Mouse (Mus musculus) stomach, embryonic 14.5 days (tissue): Measurements from ENCODE around the gene Slc35b4. TPM values are rescaled to one million over a fixed set of nuclear protein-coding genes. Genes with fewer than 3 reads are reported as not detected.
A peak's percentile ranks its signal among the peaks of the same experiment; 100 is the strongest.

Experiments
- ATAC-seq: fragments of 200-750 bp; cut with Nextera tagmentation; 2 replicates; pipeline ENCODE4 v1.8.0; 2017; ENCODE audit warnings: low read depth, moderate TSS enrichment; ENCODE audit not compliant: insufficient number of reproducible peaks, insufficient read depth, low FRiP score
- H3K27ac ChIP-seq: fragments of 300-500 bp; sonication (generic); 2 replicates; pipeline ENCODE4 v1.5.1; 2014; ENCODE audit warnings: mild to moderate bottlenecking, low read length, moderate library complexity, mixed read lengths
- H3K27me3 ChIP-seq: fragments of 300-500 bp; sonication (generic); 2 replicates; pipeline ENCODE4 v1.6.1; 2014; ENCODE audit warnings: low read length, control low read depth, mixed read lengths; ENCODE audit not compliant: control insufficient read depth, insufficient read depth
- H3K36me3 ChIP-seq: fragments of 300-500 bp; sonication (generic); 2 replicates; pipeline ENCODE4 v1.6.1; 2014; ENCODE audit warnings: mild to moderate bottlenecking, control low read depth, low read length, moderate library complexity, mixed read lengths; ENCODE audit not compliant: control insufficient read depth, insufficient read depth
- H3K4me1 ChIP-seq: fragments of 300-500 bp; sonication (generic); 2 replicates; pipeline ENCODE4 v1.6.1; 2014; ENCODE audit warnings: low read length, control low read depth, mixed read lengths; ENCODE audit not compliant: control insufficient read depth, insufficient read depth
- H3K4me2 ChIP-seq: fragments of 300-500 bp; sonication (generic); replicated peaks from 2 replicates; pipeline ENCODE4 v1.6.1; 2014; ENCODE audit warnings: low read depth, low read length, control low read depth
- H3K4me3 ChIP-seq: fragments of 300-500 bp; sonication (generic); 2 replicates; pipeline ENCODE4 v1.5.1; 2014; ENCODE audit warnings: low read depth, low read length, control low read depth
- H3K9ac ChIP-seq: fragments of 300-500 bp; sonication (generic); replicated peaks from 2 replicates; pipeline ENCODE4 v1.6.1; 2014; ENCODE audit warnings: low read depth, mild to moderate bottlenecking, control low read depth, low read length, moderate library complexity, mixed read lengths
- H3K9me3 ChIP-seq: fragments of 300-500 bp; sonication (generic); 2 replicates; pipeline ENCODE4 v1.6.1; 2016; ENCODE audit warnings: low read depth, low read length, control low read depth; ENCODE audit not compliant: control insufficient read depth
- WGBS: fragments of 180-500 bp; shearing (Covaris S2); extraction: QIAGEN DNeasy Blood & Tissue Kit; methylation state at CpG from one replicate; pipeline ENCODE4 v1.1.7; 2014; 5-methylcytosine and 5-hydroxymethylcytosine counted together
- polyA plus RNA-seq: library from polyadenylated mRNA; unstranded; fragments of >200 nt; fragmentation: Nextera tagmentation; extraction: Ambion mirVana; gene quantifications from 2 replicates; pipeline ENCODE4 v1.2.1, GENCODE M21; 2014

Slc35b4 gene
- polyA plus RNA-seq, 1 experiment from 2014 or later = 46.1 TPM

GRCm38 (mm10) chr6:34153069-34154052 lies 23.6 kb downstream of the Slc35b4 start:
- peak overlapping the region; percentile 74 for H3K27ac ChIP-seq
- H3K36me3 ChIP-seq = peaks cover 17% of the 10 kb centered on the region
- H3K9ac ChIP-seq = no peak overlapping the region
- 0 out of 2 replicates have a peak overlapping the region, but pooled peaks have one; percentile 13 for H3K4me2 ChIP-seq
- peak; percentile 56; the same call in 1 of the 2 replicates for ATAC-seq
- WGBS = 28% methylated on average over 18 of the region's 18 CpGs
- H3K27me3 ChIP-seq = no peaks in the 10 kb centered on the region
- no peak overlapping the region for H3K4me3 ChIP-seq
- no peaks in the 10 kb centered on the region for H3K9me3 ChIP-seq
- peaks cover 38% of the 10 kb centered on the region for H3K4me1 ChIP-seq

- no peak overlapping the region for H3K4me3 ChIP-seq
- WGBS = 81% methylated on average over 1 of the region's 1 CpGs
- no peaks in the 10 kb centered on the region for H3K9me3 ChIP-seq
- peaks cover 20% of the 10 kb centered on the region for H3K4me1 ChIP-seq
- no peaks in the 10 kb centered on the region for H3K27me3 ChIP-seq
- ATAC-seq = no peak
- H3K36me3 ChIP-seq = no peaks in the 10 kb centered on the region
- no peak overlapping the region for H3K27ac ChIP-seq
- H3K9ac ChIP-seq = no peak overlapping the region
- H3K4me2 ChIP-seq = no peak overlapping the region
Observed at GRCm38 (mm10) chr6:34149821-34150220, 27.1 kb downstream of the Slc35b4 start.

- no peak overlapping the region for H3K4me2 ChIP-seq
- H3K9ac ChIP-seq = no peak overlapping the region
- H3K9me3 ChIP-seq = no peaks in the 10 kb centered on the region
- peaks cover 14% of the 10 kb centered on the region for H3K4me1 ChIP-seq
- no peak for ATAC-seq
- H3K4me3 ChIP-seq = no peak overlapping the region
- no peaks in the 10 kb centered on the region for H3K27me3 ChIP-seq
- H3K36me3 ChIP-seq = no peaks in the 10 kb centered on the region
- H3K27ac ChIP-seq = no peak overlapping the region
- 77% methylated on average over 9 of the region's 9 CpGs for WGBS
Observed at GRCm38 (mm10) chr6:34149066-34149465, 27.8 kb downstream of the Slc35b4 start.

GRCm38 (mm10) chr6:34148639-34149038 lies 28.3 kb downstream of the Slc35b4 start:
- H3K4me2 ChIP-seq = no peak overlapping the region
- H3K36me3 ChIP-seq = no peaks in the 10 kb centered on the region
- H3K4me3 ChIP-seq = no peak overlapping the region
- no peak overlapping the region for H3K27ac ChIP-seq
- ATAC-seq = no peak
- no peaks in the 10 kb centered on the region for H3K9me3 ChIP-seq
- H3K9ac ChIP-seq = no peak overlapping the region
- WGBS = 70% methylated on average over 7 of the region's 7 CpGs
- no peaks in the 10 kb centered on the region for H3K27me3 ChIP-seq
- H3K4me1 ChIP-seq = peaks cover 10% of the 10 kb centered on the region

- H3K36me3 ChIP-seq = no peaks in the 10 kb centered on the region
- WGBS = 85% methylated on average over 3 of the region's 3 CpGs
- no peak overlapping the region for H3K27ac ChIP-seq
- H3K4me3 ChIP-seq = no peak overlapping the region
- H3K9ac ChIP-seq = no peak overlapping the region
- peaks cover 5% of the 10 kb centered on the region for H3K4me1 ChIP-seq
- no peak for ATAC-seq
- H3K9me3 ChIP-seq = no peaks in the 10 kb centered on the region
- no peak overlapping the region for H3K4me2 ChIP-seq
- no peaks in the 10 kb centered on the region for H3K27me3 ChIP-seq
Observed at GRCm38 (mm10) chr6:34148021-34148420, 28.9 kb downstream of the Slc35b4 start.

GRCm38 (mm10) chr6:34146042-34146441 lies 30.9 kb downstream of the Slc35b4 start:
- Histone ChIP-seq H3K36me3 (no peaks in the 10 kb centered on the region), H3K4me1 (no peaks in the 10 kb centered on the region), H3K27me3 (no peaks in the 10 kb centered on the region), H3K4me2 (no peak overlapping the region), H3K9ac (no peak overlapping the region), H3K9me3 (no peaks in the 10 kb centered on the region), H3K27ac (no peak overlapping the region), H3K4me3 (no peak overlapping the region)
- WGBS = 54% methylated on average over 6 of the region's 6 CpGs
- ATAC-seq = no peak

- ATAC-seq = no peak
- WGBS = 76% methylated on average over 11 of the region's 11 CpGs
- H3K36me3 ChIP-seq = no peaks in the 10 kb centered on the region
Observed at GRCm38 (mm10) chr6:34142931-34143330, 34.0 kb downstream of the Slc35b4 start.

GRCm38 (mm10) chr6:34138366-34138765 lies 38.5 kb downstream of the Slc35b4 start:
- H3K4me1 ChIP-seq = no peaks in the 10 kb centered on the region
- H3K4me3 ChIP-seq = no peak overlapping the region
- H3K4me2 ChIP-seq = no peak overlapping the region
- H3K9me3 ChIP-seq = no peaks in the 10 kb centered on the region
- H3K27me3 ChIP-seq = no peaks in the 10 kb centered on the region
- H3K36me3 ChIP-seq = no peaks in the 10 kb centered on the region
- H3K9ac ChIP-seq = no peak overlapping the region
- ATAC-seq = no peak
- no peak overlapping the region for H3K27ac ChIP-seq
- 66% methylated on average over 3 of the region's 3 CpGs for WGBS

More at GRCm38 (mm10) chr6:34142931-34143330, 34.0 kb downstream of the Slc35b4 start:
- Histone ChIP-seq H3K4me2 (no peak overlapping the region), H3K4me3 (no peak overlapping the region), H3K27ac (no peak overlapping the region), H3K9me3 (no peaks in the 10 kb centered on the region), H3K4me1 (no peaks in the 10 kb centered on the region), H3K9ac (no peak overlapping the region), H3K27me3 (no peaks in the 10 kb centered on the region)
